Mouse (Mus musculus) hindbrain, embryonic 11.5 days (tissue): ENCODE measurements at regions not wholly inside any gene's neighbourhood (a gene's known extent, or its start where the extent isn't known, plus 50 kb on each side); places are given as distances from the start of the nearest gene placed in this dataset.

Experiments used
- ATAC-seq: fragments of 200-750 bp; cut with Nextera tagmentation; 2 replicates; pipeline ENCODE4 v1.8.0; 2017; ENCODE audit warnings: mild to moderate bottlenecking, moderate TSS enrichment, moderate library complexity; ENCODE audit not compliant: low FRiP score
- DNase-seq: peaks from one replicate; pipeline ENCODE4 v3.0.0-alpha.2; 2015; ENCODE audit warnings: low spot score
- H3K27ac ChIP-seq: fragments of 300-500 bp; sonication (generic); 2 replicates; pipeline ENCODE4 v1.5.1; 2014; ENCODE audit warnings: mild to moderate bottlenecking, low read depth, low read length
- H3K27me3 ChIP-seq: fragments of 300-500 bp; sonication (generic); 2 replicates; pipeline ENCODE4 v1.6.1; 2014; ENCODE audit warnings: mild to moderate bottlenecking, low read length, moderate library complexity, mixed read lengths; ENCODE audit not compliant: control insufficient read depth, insufficient read depth
- H3K36me3 ChIP-seq: fragments of 300-500 bp; sonication (generic); 2 replicates; pipeline ENCODE4 v1.6.1; 2014; ENCODE audit warnings: mild to moderate bottlenecking, low read length, moderate library complexity, mixed read lengths; ENCODE audit not compliant: control insufficient read depth, insufficient read depth
- H3K4me1 ChIP-seq: fragments of 300-500 bp; sonication (generic); replicated peaks from 2 replicates; pipeline ENCODE4 v1.6.1; 2014; ENCODE audit warnings: low read length, mixed read lengths; ENCODE audit not compliant: control insufficient read depth, insufficient read depth
- H3K4me2 ChIP-seq: fragments of 300-500 bp; sonication (generic); replicated peaks from 2 replicates; pipeline ENCODE4 v1.6.1; 2014; ENCODE audit warnings: mild to moderate bottlenecking, low read depth, low read length
- H3K4me3 ChIP-seq: fragments of 300-500 bp; sonication (generic); 2 replicates; pipeline ENCODE4 v1.5.1; 2014; ENCODE audit warnings: low read depth, low read length
- H3K9ac ChIP-seq: fragments of 300-500 bp; sonication (generic); 2 replicates; pipeline ENCODE4 v1.6.1; 2014; ENCODE audit warnings: low read depth, low read length
- H3K9me3 ChIP-seq: fragments of 300-500 bp; sonication (generic); 2 replicates; pipeline ENCODE4 v1.6.1; 2016; ENCODE audit warnings: low read length; ENCODE audit not compliant: control insufficient read depth
- WGBS: fragments of 180-500 bp; shearing (Covaris S2); extraction: QIAGEN DNeasy Blood & Tissue Kit; methylation state at CpG from one replicate; pipeline ENCODE4 v1.1.7; 2014; 5-methylcytosine and 5-hydroxymethylcytosine counted together

DNA sequence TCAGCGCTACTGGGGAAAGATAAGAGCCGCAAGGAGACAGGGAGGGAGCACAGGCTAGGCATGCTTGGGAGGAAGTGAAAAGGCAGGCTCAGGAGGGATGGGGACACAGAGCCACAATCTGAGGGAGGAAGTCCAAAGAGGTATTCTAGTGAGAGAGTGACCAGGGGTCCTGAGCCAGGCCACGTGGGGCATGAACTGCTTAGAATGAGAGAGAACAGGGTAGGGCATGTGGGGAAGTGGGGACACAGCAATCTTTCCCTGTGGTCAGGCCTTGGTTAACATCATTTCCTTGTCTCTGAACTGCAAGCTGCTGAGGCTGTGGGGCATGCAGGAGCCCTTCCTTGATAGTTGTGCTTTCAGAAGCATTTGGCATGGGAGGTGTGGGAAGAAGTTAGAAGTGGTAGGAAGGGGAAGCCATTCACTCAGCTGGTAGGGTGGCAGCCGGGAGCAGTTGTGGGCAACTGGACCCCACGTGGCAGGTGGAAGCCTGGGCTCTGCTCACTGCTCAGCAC, 92.2 kb upstream of the Igfbp7 start:
- H3K36me3 ChIP-seq, result no peaks in the 10 kb centered on the region
- no peaks in the 10 kb centered on the region for H3K4me1 ChIP-seq
- DNase-seq (no peak), ATAC-seq (no peak)
- no peaks in the 10 kb centered on the region for H3K9me3 ChIP-seq
- no peak overlapping the region for H3K4me2 ChIP-seq
- WGBS, result 76% methylated on average over 5 of the region's 5 CpGs
- no peak overlapping the region for H3K27ac ChIP-seq
- no peak overlapping the region for H3K4me3 ChIP-seq
- no peaks in the 10 kb centered on the region for H3K27me3 ChIP-seq
- H3K9ac ChIP-seq, result no peak overlapping the region

DNA sequence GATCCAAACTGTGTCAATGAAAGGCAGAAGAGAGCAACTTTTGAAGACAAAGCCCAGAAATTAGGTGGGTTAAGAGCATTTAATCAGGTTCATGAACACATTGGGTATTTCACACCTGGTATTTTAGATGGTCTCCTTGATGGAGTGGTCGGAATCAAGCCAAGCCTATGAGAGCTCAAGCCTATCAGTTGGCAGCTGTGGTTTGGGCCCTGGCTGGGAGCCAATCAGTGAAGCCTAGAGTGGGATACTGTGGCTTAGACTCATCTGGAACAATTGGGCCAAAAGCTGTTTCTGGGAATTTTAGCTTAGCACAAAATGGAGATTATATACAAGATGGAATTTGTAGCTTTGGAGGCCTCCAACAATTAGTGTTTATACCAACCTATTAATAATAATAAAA, 86.8 kb upstream of the Igfbp7 start:
- ATAC-seq, result no peak
- no peak overlapping the region for H3K4me2 ChIP-seq

DNA sequence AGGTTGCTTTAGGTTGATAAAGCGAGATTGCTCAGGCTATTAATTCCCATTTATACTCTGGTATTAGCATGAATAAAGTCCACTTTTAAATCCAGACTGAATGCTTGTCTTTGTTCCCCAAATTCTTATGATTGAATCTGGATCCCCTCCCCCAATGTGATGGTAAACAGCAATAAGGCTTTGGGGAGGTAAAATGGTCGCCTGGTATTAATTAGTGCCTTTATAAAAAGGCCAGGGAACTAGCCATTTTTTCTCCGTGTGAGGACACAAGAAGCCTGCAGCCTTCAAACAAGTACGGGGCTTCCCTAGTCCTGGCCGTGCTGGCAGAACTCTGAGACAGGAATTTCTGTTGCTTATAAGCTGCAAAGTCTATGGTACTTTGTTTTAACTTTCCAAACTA, 81.1 kb upstream of the Igfbp7 start:
- ATAC-seq (no peak), DNase-seq (no peak)
- H3K9ac ChIP-seq, result no peak overlapping the region
- WGBS, result 72% methylated on average over 5 of the region's 5 CpGs
- H3K4me1 ChIP-seq, result no peaks in the 10 kb centered on the region
- no peaks in the 10 kb centered on the region for H3K9me3 ChIP-seq
- H3K4me2 ChIP-seq, result no peak overlapping the region
- H3K36me3 ChIP-seq, result no peaks in the 10 kb centered on the region
- no peak overlapping the region for H3K4me3 ChIP-seq
- no peak overlapping the region for H3K27ac ChIP-seq
- no peaks in the 10 kb centered on the region for H3K27me3 ChIP-seq

More for the DNA sequence above, 86.8 kb upstream of the Igfbp7 start:
- H3K4me1 ChIP-seq, result no peaks in the 10 kb centered on the region
- H3K9me3 ChIP-seq, result no peaks in the 10 kb centered on the region
- H3K4me3 ChIP-seq, result no peak overlapping the region
- no peaks in the 10 kb centered on the region for H3K36me3 ChIP-seq
- H3K27me3 ChIP-seq, result no peaks in the 10 kb centered on the region
- H3K27ac ChIP-seq, result no peak overlapping the region
- no peak for DNase-seq
- WGBS, result 92% methylated on average over 1 of the region's 1 CpGs
- H3K9ac ChIP-seq, result no peak overlapping the region

DNA sequence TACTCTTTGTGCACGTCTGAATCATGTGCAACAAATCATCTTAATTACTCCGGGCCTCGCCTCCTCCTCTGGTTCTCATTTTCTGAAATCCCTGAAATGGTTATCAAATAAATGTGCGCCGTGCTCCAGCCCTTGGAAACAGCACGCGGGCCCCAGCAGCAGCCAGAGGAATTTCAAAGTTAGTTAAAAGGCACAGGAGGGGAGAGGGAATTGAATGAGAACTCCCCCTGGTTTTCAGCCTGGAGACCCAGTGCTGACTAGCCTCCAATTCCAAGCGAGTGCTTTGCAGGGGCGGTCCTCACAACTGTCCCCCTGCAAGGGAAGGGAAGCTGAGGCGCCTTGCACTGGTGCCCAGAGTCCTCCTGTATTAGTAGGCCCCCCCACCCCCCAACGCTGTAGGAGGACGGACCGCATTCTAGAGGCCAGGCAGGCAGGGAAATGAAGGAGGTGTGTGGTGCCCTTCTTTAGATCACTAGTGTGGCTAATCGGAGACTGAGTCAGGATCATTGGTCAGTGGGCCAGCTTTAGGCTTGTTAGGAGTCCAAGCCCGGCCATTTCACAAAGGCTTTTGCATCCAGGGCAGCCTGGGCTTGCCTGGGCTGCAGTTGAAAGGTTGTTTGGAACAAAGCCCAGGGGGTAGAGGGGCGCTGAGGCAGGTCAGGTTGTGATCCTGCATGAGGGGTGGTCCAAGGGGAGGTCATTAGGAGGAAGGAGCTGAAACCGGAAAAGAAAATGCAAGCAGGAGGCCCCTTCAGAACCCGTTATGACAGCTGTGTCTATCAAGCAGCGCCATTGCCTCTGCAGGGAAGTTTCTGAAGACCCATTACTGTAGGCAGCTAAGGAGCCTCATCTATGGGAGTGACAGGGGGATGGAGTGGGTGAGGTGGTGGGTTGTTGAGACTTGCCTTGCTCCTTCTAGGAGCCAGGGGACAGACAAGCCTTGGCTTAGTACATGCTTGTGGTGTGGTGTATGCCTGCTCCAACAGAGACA, 80.3 kb upstream of the Igfbp7 start:
- Histone ChIP-seq H3K4me2 (peak overlapping the region; percentile 28), H3K36me3 (no peaks in the 10 kb centered on the region), H3K4me3 (no peak overlapping the region), H3K27me3 (no peaks in the 10 kb centered on the region), H3K27ac (no peak overlapping the region), H3K9me3 (no peaks in the 10 kb centered on the region), H3K9ac (no peak overlapping the region), H3K4me1 (no peaks in the 10 kb centered on the region)
- WGBS, result 12% methylated on average over 19 of the region's 19 CpGs
- ATAC-seq (peak; percentile 79), DNase-seq (peak; percentile 43)

DNA sequence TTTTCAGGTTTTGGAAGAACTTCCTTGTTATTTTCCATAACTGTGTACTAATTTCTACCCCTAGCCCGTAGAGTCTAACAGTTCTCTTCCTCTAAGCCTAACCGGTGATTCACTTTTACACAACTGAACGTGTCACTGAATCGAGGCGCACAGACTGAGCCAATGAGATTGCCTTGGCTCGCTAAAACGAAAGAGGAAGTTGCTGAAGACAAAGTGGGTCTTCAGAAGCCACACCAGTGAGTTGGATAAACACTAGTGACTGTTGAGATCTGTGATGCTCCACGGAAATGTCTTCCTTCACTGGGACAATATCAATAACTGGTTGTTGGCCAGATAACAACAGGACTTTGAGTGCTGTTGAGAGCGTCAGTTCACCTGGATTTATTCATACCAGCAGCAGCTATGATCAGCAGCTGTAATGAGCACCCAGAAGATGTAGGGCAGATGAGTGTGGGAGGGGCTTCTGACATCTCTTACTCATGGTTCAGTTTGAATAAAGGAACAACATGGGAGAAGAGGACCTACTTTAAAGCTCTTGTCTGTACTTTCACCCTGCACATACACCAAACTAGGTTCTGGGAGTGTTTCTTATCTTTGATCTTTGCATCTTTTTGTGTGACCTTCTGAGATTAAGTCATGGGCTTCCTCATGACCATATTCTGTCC, 75.3 kb upstream of the Igfbp7 start:
- Histone ChIP-seq H3K27me3 (no peaks in the 10 kb centered on the region), H3K4me1 (no peaks in the 10 kb centered on the region)
- WGBS, result 90% methylated on average over 9 of the region's 9 CpGs

DNA sequence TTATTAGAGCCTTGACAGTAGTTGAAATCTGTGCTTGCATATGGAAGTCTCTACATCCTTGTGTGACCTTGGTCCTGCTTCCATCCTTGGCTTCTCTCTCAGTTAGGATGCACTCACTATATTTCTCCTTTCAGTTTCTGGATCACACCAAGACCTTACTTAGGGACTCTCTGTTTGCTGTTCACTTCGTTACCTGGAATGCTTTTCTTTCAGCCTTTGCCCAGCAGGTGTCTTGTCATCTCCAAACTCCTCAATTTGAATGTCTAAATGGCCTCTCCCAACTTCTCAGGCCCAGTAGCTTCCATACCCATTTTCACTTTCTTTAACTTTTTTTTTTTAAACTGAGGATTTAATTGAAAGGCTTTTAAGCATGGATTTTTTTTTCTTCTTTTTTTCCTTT, 74.0 kb upstream of the Igfbp7 start:
- DNase-seq (no peak), ATAC-seq (no peak)
- Histone ChIP-seq H3K27ac (no peak overlapping the region), H3K27me3 (no peaks in the 10 kb centered on the region), H3K4me2 (no peak overlapping the region), H3K4me1 (no peaks in the 10 kb centered on the region), H3K9me3 (no peaks in the 10 kb centered on the region), H3K36me3 (no peaks in the 10 kb centered on the region), H3K9ac (no peak overlapping the region), H3K4me3 (no peak overlapping the region)
- 48% methylated on average over 1 of the region's 1 CpGs for WGBS

More for the DNA sequence above, 75.3 kb upstream of the Igfbp7 start:
- Histone ChIP-seq H3K9ac (no peak overlapping the region), H3K4me3 (no peak overlapping the region), H3K36me3 (no peaks in the 10 kb centered on the region), H3K27ac (no peak overlapping the region), H3K4me2 (no peak overlapping the region), H3K9me3 (no peaks in the 10 kb centered on the region)
- ATAC-seq, result no peak
- no peak for DNase-seq

DNA sequence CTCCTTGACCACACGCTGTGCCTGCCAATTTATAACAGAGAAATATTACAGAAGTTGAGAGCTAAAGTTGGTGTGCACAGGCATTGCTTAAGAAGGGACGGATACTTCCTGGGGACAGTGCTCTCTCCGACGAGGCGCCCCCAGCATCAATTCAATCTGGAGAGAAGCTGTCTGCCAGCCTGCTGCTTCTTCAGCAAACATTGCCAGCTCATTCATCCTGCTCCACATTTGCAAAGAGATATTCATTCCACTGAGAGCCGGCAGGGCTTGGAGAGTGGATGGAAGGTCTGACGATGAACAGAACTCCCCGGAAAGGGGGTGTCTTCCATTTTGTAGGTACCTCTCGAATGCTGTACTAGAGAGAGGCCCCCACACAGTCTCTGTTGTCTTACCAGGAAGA, 70.0 kb upstream of the Igfbp7 start:
- Histone ChIP-seq H3K9me3 (no peaks in the 10 kb centered on the region), H3K27me3 (no peaks in the 10 kb centered on the region), H3K27ac (no peak overlapping the region), H3K9ac (no peak overlapping the region), H3K4me1 (no peaks in the 10 kb centered on the region), H3K4me2 (no peak overlapping the region), H3K4me3 (no peak overlapping the region), H3K36me3 (no peaks in the 10 kb centered on the region)
- no peak for DNase-seq
- no peak for ATAC-seq
- WGBS, result 82% methylated on average over 9 of the region's 9 CpGs

DNA sequence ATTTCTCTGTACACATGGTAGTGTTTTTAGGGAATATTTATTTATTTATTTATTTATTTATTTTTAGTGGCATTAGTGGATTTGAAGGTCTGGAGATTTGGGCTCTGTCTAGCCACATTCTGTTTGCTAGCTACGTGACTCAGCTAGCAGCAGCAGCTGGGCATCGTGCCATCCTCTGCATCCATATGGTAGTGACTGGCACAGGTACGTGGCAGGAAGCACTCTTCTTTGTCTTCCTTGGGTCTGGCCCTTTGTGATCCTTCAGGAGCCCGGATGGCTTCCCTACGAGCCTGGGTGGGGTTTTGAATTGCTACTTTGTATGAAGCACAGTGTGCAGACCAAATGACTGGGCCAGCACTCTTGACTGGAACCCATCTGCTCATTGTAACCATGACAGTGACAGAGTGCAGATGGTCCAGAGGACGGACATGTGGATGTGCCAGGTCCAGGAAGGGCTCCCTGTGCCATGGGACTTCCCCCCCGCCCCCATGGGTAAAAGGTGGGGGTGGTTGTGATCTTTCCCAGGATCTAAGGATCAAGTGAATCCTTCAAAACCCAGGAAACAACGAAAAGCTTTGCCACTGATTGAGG, 66.2 kb upstream of the Igfbp7 start:
- 82% methylated on average over 8 of the region's 8 CpGs for WGBS

More for the DNA sequence above, 66.2 kb upstream of the Igfbp7 start:
- Histone ChIP-seq H3K4me3 (no peak overlapping the region), H3K4me1 (no peaks in the 10 kb centered on the region), H3K9ac (no peak overlapping the region), H3K36me3 (no peaks in the 10 kb centered on the region), H3K9me3 (no peaks in the 10 kb centered on the region), H3K27me3 (no peaks in the 10 kb centered on the region), H3K4me2 (no peak overlapping the region), H3K27ac (no peak overlapping the region)
- ATAC-seq (no peak), DNase-seq (no peak)
